Mouse (Mus musculus): ENCODE results near the gene Mfsd9. TPM values are rescaled to one million over a fixed set of nuclear protein-coding genes. Genes with fewer than 3 reads are reported as not detected.
A peak's percentile ranks its signal among the peaks of the same experiment; 100 is the strongest.

Gene Mfsd9
- 2.6 and 3.9 TPM in 2 replicates for polyA plus RNA-seq (2012; rRNA removed)

DNA sequence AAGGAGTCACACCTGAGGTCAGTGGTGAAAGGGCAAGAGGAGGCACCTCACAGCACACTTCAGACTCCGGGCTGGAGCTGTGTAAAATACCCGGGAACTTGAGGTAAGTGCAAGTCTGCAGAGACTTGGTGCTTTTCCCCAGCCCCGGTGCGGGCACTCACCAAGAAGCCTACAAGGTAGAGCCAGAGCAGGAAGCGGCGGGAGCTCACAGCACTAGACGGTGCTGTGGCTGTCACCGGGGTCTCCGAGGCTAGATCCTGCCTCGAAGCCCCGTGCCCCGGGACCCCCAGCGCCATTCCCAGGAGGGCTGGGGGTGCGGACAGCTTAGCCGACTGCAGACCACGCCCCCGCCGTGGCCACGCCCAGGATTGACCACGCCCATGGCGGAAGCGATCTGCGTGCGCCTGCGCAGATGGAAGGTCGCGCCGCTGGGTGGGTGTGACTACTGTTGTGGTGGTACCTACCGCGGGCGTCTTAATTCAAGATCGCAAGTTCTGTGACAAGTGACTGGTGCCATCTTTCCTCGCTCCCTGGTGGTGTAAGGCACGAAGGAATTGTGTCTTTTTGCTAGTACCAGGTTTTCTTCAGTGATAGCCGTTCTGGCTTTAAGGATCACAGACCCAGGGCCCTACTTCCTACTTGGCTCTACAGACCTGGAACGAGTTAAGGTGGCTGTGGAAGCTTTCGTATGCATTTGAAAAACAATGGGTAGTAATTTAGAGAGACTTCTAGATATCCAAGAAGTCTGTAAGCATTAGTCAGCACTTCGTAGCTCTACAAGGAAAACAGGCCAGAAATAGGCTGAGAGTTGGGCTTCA is at the start of gene Mfsd9:
Gene Mfsd9 (minus strand): TSS at position 364 of the 818 bp plus-strand sequence.
- TF ChIP-seq CTCF (IDR thresholded peaks at IDR 0.05; ENCODE audit: borderline replicate concordance, extremely low read depth, insufficient read depth, insufficient read length) = no peak
- TF ChIP-seq POLR2A (IDR thresholded peaks at IDR 0.05; ENCODE audit: borderline replicate concordance, extremely low read depth, insufficient read depth, insufficient read length, poor library complexity, severe bottlenecking) = no peak; the same call in 1 of the 2 replicates

DNA sequence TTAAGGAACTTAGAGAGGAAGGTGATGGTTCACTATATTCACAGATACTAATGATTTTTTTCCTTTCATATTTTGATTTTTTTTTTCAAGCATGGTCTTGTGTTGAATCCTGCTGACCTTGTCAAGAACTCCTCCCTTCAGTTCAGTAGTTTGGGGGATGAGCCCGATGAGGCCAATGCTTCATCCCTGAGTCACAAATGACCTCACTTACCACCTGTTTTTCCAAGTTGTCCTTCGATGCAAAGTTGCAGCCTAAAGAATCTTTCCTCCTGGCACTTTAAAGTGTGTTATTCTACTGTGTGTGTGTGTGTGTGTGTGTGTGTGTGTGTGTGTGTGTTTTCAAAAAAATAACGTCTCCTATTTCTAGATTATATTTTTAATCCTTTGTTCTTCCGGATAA is 45.0 kb upstream of the Mfsd9 start:
- DNase-seq (ENCODE audit: low read depth) = no peak
- TF ChIP-seq POLR2A (IDR thresholded peaks at IDR 0.05; ENCODE audit: borderline replicate concordance, extremely low read depth, insufficient read depth, insufficient read length, poor library complexity, severe bottlenecking) = no peak
- TF ChIP-seq CTCF (IDR thresholded peaks at IDR 0.05; ENCODE audit: borderline replicate concordance, extremely low read depth, insufficient read depth, insufficient read length) = no peak

More for the DNA sequence above, at the start of gene Mfsd9:
- DNase-seq (ENCODE audit: low read depth) = peak; percentile 96

DNA sequence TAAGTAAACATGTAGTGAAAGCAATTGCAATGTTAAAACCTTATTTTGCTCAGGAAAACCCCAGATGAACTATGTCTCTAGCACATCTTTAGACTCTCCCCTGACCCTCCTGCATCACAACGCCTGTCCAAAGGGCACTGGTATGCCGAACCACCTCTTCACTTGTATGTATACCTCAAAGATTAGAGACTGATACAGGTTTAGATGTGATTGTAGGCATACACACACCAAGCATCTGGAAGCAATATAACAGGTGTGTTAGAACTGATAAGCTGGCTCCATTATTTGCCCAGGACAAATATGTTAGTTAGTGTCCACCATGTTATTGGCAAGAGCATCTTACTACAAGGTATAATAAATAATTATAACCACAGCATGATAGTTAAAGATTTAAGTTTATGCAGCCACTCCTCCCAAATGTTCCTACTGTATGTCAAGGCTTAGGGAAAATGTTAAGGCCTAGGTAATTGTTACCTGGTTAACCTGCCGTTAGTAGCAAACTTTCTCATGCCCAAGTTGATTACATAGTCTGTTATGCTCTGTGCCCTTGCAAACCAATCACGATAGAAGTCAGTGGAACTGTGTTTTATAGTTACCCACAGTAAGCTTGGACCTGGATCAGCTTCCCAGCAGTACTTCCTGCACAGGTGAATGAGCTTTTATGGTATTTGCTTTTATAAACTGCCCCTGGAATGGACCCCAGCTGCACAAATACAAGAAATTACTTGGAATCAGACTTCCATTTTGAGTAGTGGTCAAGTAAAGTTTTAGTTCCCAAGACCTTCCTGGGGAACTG is 40.4 kb upstream of the Mfsd9 start:
- TF ChIP-seq CTCF (IDR thresholded peaks at IDR 0.05; ENCODE audit: borderline replicate concordance, extremely low read depth, insufficient read depth, insufficient read length) = no peak
- TF ChIP-seq POLR2A (IDR thresholded peaks at IDR 0.05; ENCODE audit: borderline replicate concordance, extremely low read depth, insufficient read depth, insufficient read length, poor library complexity, severe bottlenecking) = no peak
- no peak for DNase-seq (ENCODE audit: low read depth)

DNA sequence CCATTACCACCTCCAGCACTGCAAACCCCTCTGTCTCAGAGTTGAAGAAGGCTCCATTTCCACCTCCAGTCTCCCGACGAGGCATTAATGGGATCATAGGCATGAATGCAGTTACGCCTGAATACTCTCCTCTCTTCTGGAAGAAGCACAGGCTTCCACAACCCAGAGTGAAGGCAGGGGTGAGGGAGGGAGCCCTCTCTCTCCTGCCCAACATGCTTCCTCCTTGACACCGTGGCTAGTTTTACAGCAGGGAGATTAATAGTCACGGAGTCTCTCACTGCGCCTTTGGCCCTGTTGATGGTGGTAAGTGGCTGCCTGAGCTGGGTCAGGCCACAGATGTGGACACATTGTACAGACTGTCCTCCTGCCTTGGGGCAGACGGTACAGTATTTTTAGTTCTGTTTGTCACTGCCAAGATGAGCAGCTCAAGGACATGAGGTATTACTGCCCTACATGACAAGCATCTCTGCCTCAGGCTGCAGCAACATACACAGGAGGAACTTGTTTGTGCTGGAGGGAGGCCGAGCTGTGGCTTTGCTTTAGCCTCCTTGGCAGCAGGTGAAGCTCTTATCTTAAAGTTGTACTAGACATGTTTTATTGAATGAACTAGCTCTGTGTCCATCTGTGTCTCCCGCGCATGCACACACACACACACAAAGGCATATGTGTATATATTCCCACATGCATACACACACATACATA is 38.9 kb upstream of the Mfsd9 start:
- no peak for TF ChIP-seq POLR2A (IDR thresholded peaks at IDR 0.05; ENCODE audit: borderline replicate concordance, extremely low read depth, insufficient read depth, insufficient read length, poor library complexity, severe bottlenecking)
- no peak for TF ChIP-seq CTCF (IDR thresholded peaks at IDR 0.05; ENCODE audit: borderline replicate concordance, extremely low read depth, insufficient read depth, insufficient read length)
- DNase-seq (ENCODE audit: low read depth) = no peak

DNA sequence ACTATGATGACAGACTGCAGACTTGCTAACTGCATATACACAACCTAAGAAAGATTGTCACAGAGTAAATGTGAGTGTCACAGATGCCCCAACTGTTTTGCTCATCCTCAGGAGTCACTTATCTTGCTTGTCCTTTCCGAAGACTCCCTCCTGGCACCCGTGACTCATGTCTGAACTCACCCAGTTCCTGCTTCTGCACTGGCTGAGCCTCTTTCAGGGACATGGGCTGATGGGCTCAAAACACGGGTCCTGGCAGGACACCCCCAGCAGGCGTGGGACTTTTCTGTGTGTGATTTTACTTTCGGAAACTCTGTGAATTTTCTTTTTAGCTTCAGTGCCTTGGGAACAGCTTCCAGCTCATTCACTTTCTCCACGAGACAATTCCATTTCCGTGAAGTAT is 35.3 kb upstream of the Mfsd9 start:
- no peak for DNase-seq (ENCODE audit: low read depth)
- TF ChIP-seq CTCF (IDR thresholded peaks at IDR 0.05; ENCODE audit: borderline replicate concordance, extremely low read depth, insufficient read depth, insufficient read length) (no peak), POLR2A (IDR thresholded peaks at IDR 0.05; ENCODE audit: borderline replicate concordance, extremely low read depth, insufficient read depth, insufficient read length, poor library complexity, severe bottlenecking) (no peak)

DNA sequence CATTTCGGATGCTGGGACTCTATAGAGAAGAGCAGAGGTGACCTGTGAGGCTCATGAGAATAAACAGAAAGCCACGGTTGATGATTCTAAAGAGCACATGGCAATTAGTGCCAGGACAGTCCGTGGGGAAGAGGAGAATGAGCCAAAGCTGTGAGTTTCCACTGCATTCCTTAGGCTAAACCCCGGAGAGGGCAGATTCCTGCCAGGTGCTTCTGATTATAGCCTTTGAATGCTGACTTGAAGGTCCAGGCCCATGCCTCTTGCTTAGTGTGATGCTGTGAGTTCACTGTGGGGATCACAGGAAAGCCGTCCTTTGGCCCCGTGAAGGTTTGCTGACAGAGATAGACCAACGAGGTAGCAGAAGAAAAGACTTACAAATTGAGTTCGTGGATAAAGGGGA is 34.4 kb upstream of the Mfsd9 start:
- TF ChIP-seq CTCF (IDR thresholded peaks at IDR 0.05; ENCODE audit: borderline replicate concordance, extremely low read depth, insufficient read depth, insufficient read length) (no peak), POLR2A (IDR thresholded peaks at IDR 0.05; ENCODE audit: borderline replicate concordance, extremely low read depth, insufficient read depth, insufficient read length, poor library complexity, severe bottlenecking) (no peak)
- no peak for DNase-seq (ENCODE audit: low read depth)

DNA sequence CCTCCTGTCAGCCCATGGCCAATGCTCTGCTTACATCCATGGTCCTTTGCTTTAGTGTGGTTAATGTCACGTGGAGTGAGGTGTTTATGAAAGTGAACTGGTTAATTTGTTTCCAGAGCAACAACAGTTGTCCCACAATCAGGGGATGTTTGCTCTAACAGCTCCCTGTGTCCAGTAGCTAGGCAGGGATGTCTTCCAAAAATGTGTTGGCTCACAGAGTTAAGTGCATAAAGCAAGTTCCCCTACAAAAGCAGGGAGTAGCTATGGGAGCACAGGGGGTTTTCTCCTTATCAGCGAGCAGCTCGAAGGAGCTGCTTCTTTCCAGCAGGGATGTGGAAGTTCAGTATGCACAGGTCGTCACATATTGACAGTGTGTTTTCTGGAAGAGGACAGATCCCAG is 34.0 kb upstream of the Mfsd9 start:
- DNase-seq (ENCODE audit: low read depth) = peak; percentile 29

DNA sequence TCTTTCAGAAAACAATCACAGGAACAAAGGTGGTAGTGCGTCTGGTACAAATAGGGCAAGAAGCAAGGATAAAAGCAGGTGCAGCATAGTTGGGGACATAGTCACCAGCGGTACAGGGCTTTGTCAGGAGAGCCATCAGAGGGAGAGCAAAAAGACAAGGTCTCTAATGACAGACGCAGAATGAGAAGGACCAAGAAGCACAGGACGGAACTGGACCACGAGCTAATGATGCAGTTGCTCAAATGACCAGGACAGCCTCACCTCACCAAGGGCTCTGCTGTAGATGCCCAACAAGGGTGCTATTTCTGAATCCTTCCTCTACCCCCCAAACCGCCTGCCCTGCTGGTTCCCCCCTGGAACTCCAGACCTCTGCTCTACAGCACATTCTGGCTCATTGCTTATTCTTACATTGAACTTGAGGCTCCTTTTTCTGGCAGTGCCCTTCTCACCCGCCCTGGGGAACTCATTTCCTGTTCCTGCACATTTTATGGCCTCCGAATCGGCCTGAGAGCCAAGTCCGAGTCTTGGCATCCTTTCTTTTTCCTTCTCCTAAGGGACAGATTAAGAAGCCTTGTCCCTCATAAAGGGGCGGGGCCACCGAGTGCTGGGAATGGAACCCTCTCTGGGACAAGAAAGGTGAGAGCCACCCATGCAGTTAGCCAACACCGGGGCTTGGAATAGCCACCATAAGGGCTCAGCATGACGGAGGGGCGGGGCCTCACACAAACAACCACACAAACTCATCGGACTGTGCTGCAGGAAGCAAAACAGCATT is 24.8 kb upstream of the Mfsd9 start:
- no peak for DNase-seq (ENCODE audit: low read depth)
- TF ChIP-seq CTCF (IDR thresholded peaks at IDR 0.05; ENCODE audit: borderline replicate concordance, extremely low read depth, insufficient read depth, insufficient read length) = no peak
- no peak for TF ChIP-seq POLR2A (IDR thresholded peaks at IDR 0.05; ENCODE audit: borderline replicate concordance, extremely low read depth, insufficient read depth, insufficient read length, poor library complexity, severe bottlenecking)

More for the DNA sequence above, 34.0 kb upstream of the Mfsd9 start:
- no peak for TF ChIP-seq CTCF (IDR thresholded peaks at IDR 0.05; ENCODE audit: borderline replicate concordance, extremely low read depth, insufficient read depth, insufficient read length)
- no peak for TF ChIP-seq POLR2A (IDR thresholded peaks at IDR 0.05; ENCODE audit: borderline replicate concordance, extremely low read depth, insufficient read depth, insufficient read length, poor library complexity, severe bottlenecking)

DNA sequence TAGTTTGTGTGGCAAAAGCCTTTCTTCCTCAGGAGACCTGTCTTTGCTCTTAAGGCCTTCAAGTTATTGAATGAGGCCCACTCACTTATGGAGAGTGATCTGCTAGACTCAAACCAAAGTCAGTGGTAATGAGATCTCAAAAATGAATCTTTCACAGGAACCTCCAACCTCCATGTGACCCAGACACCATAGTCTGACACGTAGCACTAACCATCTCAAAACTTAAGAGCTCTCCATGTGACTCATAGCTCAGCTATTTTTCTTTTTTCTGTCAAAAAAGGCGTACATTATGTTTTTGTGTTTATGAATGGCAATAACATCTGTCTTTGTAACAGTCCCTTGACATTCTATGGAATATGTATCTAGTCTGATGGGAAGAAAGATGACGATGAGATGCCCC is 18.2 kb upstream of the Mfsd9 start:
- TF ChIP-seq CTCF (IDR thresholded peaks at IDR 0.05; ENCODE audit: borderline replicate concordance, extremely low read depth, insufficient read depth, insufficient read length) = no peak
- TF ChIP-seq POLR2A (IDR thresholded peaks at IDR 0.05; ENCODE audit: borderline replicate concordance, extremely low read depth, insufficient read depth, insufficient read length, poor library complexity, severe bottlenecking) = no peak
- no peak for DNase-seq (ENCODE audit: low read depth)

DNA sequence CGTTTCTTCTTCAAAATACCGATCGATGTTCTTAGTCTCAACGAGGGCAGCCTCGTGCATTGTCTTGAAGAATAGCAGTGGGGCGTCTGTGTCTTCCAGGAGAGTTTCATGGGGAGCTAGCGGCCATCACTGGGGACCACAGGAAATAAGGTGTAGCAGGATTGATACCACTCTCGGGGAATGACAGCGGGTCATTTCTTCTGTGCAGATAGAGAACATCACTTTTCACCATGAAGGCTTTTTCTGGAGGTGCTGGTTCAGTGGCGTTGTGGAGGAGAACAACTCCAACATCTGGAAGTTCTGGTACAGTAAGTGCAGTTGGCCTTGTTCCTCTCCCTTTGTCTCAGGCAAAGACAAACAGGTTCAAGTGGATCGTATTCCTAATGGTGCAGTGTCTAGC is 15.4 kb upstream of the Mfsd9 start:
- TF ChIP-seq CTCF (IDR thresholded peaks at IDR 0.05; ENCODE audit: borderline replicate concordance, extremely low read depth, insufficient read depth, insufficient read length) = no peak
- DNase-seq (ENCODE audit: low read depth) = no peak

Data from brain, embryonic 14.5 days (tissue).